Mouse (Mus musculus) bone marrow, adult 2 months (tissue): ENCODE measurements around the gene Zbed4. TPM values are rescaled to one million over a fixed set of nuclear protein-coding genes. Genes with fewer than 3 reads are reported as not detected.
"Not testable (repeated sequence)": the region's sequence is repeated elsewhere in the genome, so short reads cannot be mapped to it uniquely, and the experiment has no call there.

Experiments
- H3K27ac ChIP-seq: fragments of 200-500 bp; 2 replicates; pipeline ENCODE4 v1.5.1; 2012; ENCODE audit warnings: low read depth, mild to moderate bottlenecking, control low read depth, inconsistent platforms, low read length; ENCODE audit not compliant: control insufficient read depth, poor library complexity, insufficient read depth
- H3K4me1 ChIP-seq: fragments of 200-500 bp; 2 replicates; pipeline ENCODE4 v1.6.1; 2011; ENCODE audit warnings: low read length; ENCODE audit not compliant: control insufficient read depth, insufficient read depth
- H3K4me3 ChIP-seq: fragments of 200-500 bp; replicated peaks from 2 replicates; pipeline ENCODE3; 2011; ENCODE audit warnings: mild to moderate bottlenecking, low read depth, low read length, control low read depth; ENCODE audit not compliant: control insufficient read depth
- CTCF ChIP-seq: fragments of 200-500 bp; IDR thresholded peaks from 2 replicates; pipeline ENCODE4 v1.5.1; 2011; ENCODE audit warnings: low read length, control low read depth; ENCODE audit not compliant: control insufficient read depth, insufficient read depth
- POLR2A ChIP-seq: fragments of 200-500 bp; IDR thresholded peaks from 2 replicates; pipeline ENCODE4 v1.6.1; 2011; ENCODE audit warnings: low read depth, mild to moderate bottlenecking, control low read depth, low read length, borderline replicate concordance; ENCODE audit not compliant: control insufficient read depth
- WGBS: fragments of 180-500 bp; shearing (Covaris S2); methylation state at CpG from one replicate; pipeline ENCODE4 v1.1.7; 2018; 5-methylcytosine and 5-hydroxymethylcytosine counted together
- polyA plus RNA-seq: library from polyadenylated mRNA; stranded (reverse); fragments of >200 nt; gene quantifications from 2 replicates; pipeline ENCODE4 v1.2.4, GENCODE M21; 2011; ENCODE audit warnings: low replicate concordance; ENCODE audit not compliant: missing spikeins, insufficient read depth, insufficient read length

Zbed4 gene
- polyA plus RNA-seq, 1 experiment = 19.7 TPM

- WGBS = 87% methylated on average over 6 of the region's 6 CpGs
- Histone ChIP-seq H3K27ac (no peak overlapping the region), H3K4me3 (no peak overlapping the region), H3K4me1 (no peaks in the 10 kb centered on the region)
- TF ChIP-seq CTCF (no peak), POLR2A (no peak)
These were observed 50.9 kb downstream of the Zbed4 start for GRCm38 (mm10) chr15:88802348-88802747.

GRCm38 (mm10) chr15:88808121-88808520, 56.7 kb downstream of the Zbed4 start:
- 90% methylated on average over 8 of the region's 8 CpGs for WGBS
- no peak for TF ChIP-seq CTCF
- TF ChIP-seq POLR2A = no peak
- Histone ChIP-seq H3K27ac (no peak overlapping the region), H3K4me3 (no peak overlapping the region), H3K4me1 (no peaks in the 10 kb centered on the region)

DNA sequence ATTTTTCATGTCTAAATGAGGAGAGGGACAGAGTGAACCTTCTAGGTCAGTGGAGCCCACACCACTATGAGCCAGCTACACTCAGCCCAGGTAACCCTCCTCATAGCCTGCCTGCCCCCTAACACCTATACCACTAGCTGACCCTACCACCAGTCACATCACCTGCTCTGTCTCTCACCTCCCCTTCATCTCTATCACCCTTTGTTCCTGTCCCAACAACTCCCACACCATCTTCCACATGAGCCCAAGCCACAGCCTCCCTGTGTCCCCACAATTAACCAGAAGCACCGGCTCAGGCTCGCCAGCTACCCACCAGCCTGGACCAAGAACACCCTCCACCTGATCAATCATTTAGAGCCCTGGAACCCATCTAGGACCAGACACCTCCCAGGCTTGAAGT, 58.9 kb downstream of the Zbed4 start:
- Histone ChIP-seq H3K4me3 (no peak overlapping the region), H3K27ac (no peak overlapping the region), H3K4me1 (no peaks in the 10 kb centered on the region)
- WGBS = 97% methylated on average over 2 of the region's 2 CpGs
- TF ChIP-seq POLR2A (no peak), CTCF (no peak)

GRCm38 (mm10) chr15:88813262-88813661, 61.8 kb downstream of the Zbed4 start:
- Histone ChIP-seq H3K4me3 (no peak overlapping the region), H3K27ac (no peak overlapping the region), H3K4me1 (no peaks in the 10 kb centered on the region)
- TF ChIP-seq POLR2A (no peak), CTCF (no peak)
- 84% methylated on average over 3 of the region's 3 CpGs for WGBS

DNA sequence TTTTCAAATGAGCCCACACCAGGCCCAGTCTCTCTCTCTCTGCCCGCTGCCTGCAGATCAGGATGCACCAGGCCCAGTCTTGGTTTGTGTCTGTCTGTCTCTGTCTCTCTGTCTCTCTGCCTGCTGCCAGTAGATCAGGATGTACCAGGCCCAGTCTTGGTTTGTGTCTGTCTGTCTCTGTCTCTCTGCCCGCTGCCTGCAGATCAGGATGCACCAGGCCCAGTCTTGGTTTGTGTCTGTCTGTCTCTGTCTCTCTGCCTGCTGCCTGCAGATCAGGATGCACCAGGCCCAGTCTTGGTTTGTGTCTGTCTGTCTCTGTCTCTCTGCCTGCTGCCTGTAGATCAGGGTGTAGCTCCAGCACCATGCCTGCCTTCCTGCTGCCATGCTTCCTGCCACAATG, 62.4 kb downstream of the Zbed4 start:
- H3K27ac ChIP-seq, H3K4me3 ChIP-seq, H3K4me1 ChIP-seq: not testable (repeated sequence)
- 93% methylated on average over 2 of the region's 2 CpGs for WGBS

GRCm38 (mm10) chr15:88814411-88815047, 63.1 kb downstream of the Zbed4 start:
- no peaks in the 10 kb centered on the region for H3K4me1 ChIP-seq
- no peak overlapping the region for H3K27ac ChIP-seq
- H3K4me3 ChIP-seq = no peak overlapping the region
- WGBS = 92% methylated on average over 11 of the region's 11 CpGs
- TF ChIP-seq CTCF (no peak), POLR2A (no peak)

GRCm38 (mm10) chr15:88815196-88815700, 63.8 kb downstream of the Zbed4 start:
- H3K4me1 ChIP-seq = no peaks in the 10 kb centered on the region
- WGBS = 36% methylated on average over 6 of the region's 6 CpGs
- no peak for TF ChIP-seq CTCF
- no peak for TF ChIP-seq POLR2A

GRCm38 (mm10) chr15:88819026-88819905, 67.8 kb downstream of the Zbed4 start, which contains the start of the genes Alg12 and Creld2:
Gene Alg12 (minus strand): TSS chr15:88819318.
Gene Creld2 (plus strand): TSS chr15:88819646.
- Histone ChIP-seq H3K4me3 (peak within 1 kb of the TSS; percentile 79), H3K4me1 (peaks cover 2% of the 10 kb centered on the region; the same call in 1 of the 2 replicates), H3K27ac (peak within 1 kb of the TSS; percentile 75)
- TF ChIP-seq CTCF (no peak), POLR2A (peak; percentile 83; the same call in 1 of the 2 replicates)
- WGBS = under 1% methylated on average over 88 of the region's 88 CpGs

More at GRCm38 (mm10) chr15:88815196-88815700, 63.8 kb downstream of the Zbed4 start:
- no peak overlapping the region for H3K4me3 ChIP-seq
- H3K27ac ChIP-seq = no peak overlapping the region
